Mouse (Mus musculus) cortical plate, adult 2 months (tissue): ENCODE data around the gene Crybb1.

Experiments
- CTCF ChIP-seq: fragments of 200-500 bp; IDR thresholded peaks from 2 replicates; pipeline ENCODE4 v1.5.1; 2011; ENCODE audit warnings: mild to moderate bottlenecking, control low read depth, low read length; ENCODE audit not compliant: insufficient read depth; ENCODE audit errors: extremely low read depth
- POLR2A ChIP-seq: fragments of 200-500 bp; IDR thresholded peaks from 2 replicates; pipeline ENCODE4 v1.6.1; 2011; ENCODE audit warnings: mild to moderate bottlenecking, low read length, control low read depth; ENCODE audit not compliant: insufficient read depth; ENCODE audit errors: extremely low read depth

DNA sequence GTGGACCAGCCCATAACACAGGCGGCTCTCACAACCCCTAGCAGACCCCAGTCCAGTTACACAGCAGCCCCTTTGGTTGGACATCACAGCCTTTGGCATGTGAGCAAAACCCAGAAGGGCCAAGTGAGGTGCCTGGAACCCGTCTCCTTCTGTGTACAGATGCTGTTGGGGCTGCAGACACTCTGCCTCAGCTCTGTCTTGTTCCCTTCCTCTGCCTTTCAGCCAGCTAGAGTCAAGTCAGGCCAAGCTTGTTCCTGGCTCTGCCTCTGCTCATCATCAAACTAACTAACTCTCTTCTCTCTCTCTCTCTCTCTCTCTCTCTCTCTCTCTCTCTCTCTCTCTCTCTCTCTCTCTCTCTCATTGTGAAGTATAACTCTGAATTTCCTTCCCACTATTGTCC lies 19.0 kb upstream of the Crybb1 start:
- no peak for TF ChIP-seq CTCF
- TF ChIP-seq POLR2A = no peak
